Mouse (Mus musculus) heart, adult 18-20 months (tissue): Measurements from ENCODE around the gene Papola. TPM values are rescaled to one million over a fixed set of nuclear protein-coding genes. Genes with fewer than 3 reads are reported as not detected.
"Not testable (repeated sequence)": the region's sequence is repeated elsewhere in the genome, so short reads cannot be mapped to it uniquely, and the experiment has no call there.

Source experiments
- DNase-seq, 2 experiments: peaks; one replicate each; pipeline ENCODE4 v3.0.0; 2021 to 2022; ENCODE audit warnings: mixed read lengths in 1 of 2
- total RNA-seq, 2 experiments: library from RNA; stranded (reverse); gene quantifications; 2 replicates each; pipeline ENCODE4 v1.2.3; 2021

The Papola gene
- total RNA-seq, 2 experiments from 2014 or later, result 114 to 115 TPM

GRCm38 (mm10) chr12:105798001-105798400, 13.5 kb downstream of the Papola start:
- no peak for DNase-seq

DNA sequence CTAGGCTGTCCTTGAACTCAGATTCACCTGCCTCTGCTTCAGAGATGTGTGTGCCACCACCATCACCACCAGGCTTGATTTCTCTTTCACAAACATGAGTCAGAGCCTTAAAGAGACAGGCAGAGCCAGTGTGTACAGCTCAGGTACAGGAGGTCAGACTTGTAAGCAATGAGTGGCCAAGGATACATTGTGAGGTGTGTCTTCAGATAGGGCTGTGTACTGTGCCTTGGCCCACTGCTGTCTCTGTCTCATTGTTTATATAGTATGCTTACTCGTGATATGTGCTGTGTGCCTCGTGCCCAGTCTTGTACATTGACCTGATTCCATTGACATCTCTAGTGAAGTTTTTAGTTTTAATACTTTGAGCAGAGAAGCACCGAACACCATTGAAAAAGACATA, 21.3 kb downstream of the Papola start:
- DNase-seq, result no peak

GRCm38 (mm10) chr12:105806205-105806604, 21.7 kb downstream of the Papola start:
- DNase-seq, result no peak

- DNase-seq, result no peak
These were observed 22.9 kb downstream of the Papola start for GRCm38 (mm10) chr12:105807416-105807815.

GRCm38 (mm10) chr12:105808945-105809344, 24.5 kb downstream of the Papola start:
- DNase-seq, result no peak

- DNase-seq, result no peak
These were observed 26.1 kb downstream of the Papola start for GRCm38 (mm10) chr12:105810608-105811007.

DNA sequence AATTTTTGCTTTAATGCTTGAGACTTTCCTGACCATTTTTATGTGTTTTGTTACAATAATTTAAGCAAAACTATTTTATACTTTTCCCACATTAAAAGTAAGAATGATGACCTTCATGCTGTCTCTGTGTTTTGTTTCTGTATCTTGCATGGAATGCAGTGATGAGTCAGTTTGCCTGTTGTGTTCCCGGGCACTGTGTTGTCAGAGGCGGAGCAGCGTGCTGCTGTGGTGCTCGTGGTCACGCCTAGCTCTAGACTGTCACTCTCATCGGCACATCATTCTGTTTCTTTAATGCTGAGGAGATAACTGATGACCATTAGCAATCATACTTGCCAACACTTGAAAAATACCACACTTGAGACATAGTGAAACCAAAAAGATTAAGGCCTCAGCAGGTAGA, 29.5 kb downstream of the Papola start:
- no peak for DNase-seq

GRCm38 (mm10) chr12:105823472-105823871, 39.0 kb downstream of the Papola start:
- no peak for DNase-seq

DNA sequence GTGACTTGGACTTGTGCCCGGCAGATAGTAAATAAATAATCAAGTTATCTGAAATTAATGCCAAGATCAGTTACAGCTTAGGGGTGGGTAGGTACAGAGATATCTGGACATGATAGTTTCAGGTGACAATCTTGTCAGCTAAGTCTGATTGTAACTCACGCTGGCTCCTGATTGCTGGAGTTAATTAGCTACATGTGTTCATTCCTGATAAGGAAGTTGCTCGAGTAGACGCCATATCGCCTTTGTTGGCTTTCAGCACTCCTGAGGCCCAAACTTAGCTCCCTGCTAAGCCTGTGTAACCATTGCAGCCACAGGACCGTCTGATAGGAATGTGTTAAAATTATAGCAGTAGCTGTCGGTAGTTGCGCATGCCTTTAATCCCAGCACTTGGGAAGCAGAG, 40.2 kb downstream of the Papola start:
- DNase-seq, result no peak

GRCm38 (mm10) chr12:105825266-105825665, 40.8 kb downstream of the Papola start:
- DNase-seq, result no peak

GRCm38 (mm10) chr12:105832541-105832940, 48.0 kb downstream of the Papola start:
- no peak for DNase-seq

DNA sequence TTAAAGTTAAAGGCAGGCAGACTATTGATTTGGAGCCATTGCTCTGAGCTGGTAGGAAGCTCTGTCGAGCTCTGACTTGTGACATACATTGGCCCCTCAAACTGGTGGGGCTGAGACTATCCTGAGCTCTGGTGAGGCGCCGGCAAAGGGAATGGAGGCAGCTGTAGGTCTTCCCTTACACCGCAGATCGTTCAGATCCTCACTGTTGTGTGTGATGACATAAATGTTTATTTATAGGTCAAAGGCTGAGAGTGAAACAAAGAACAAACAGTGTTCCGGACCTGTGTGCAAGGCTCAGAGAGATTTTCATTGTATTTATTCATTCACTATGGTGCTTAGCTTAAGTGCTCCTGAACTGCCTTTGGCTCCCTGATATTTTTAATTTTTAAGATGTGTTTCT, 50.4 kb downstream of the Papola start:
- DNase-seq, result peak in 1 of 2 experiments; percentile 26

DNA sequence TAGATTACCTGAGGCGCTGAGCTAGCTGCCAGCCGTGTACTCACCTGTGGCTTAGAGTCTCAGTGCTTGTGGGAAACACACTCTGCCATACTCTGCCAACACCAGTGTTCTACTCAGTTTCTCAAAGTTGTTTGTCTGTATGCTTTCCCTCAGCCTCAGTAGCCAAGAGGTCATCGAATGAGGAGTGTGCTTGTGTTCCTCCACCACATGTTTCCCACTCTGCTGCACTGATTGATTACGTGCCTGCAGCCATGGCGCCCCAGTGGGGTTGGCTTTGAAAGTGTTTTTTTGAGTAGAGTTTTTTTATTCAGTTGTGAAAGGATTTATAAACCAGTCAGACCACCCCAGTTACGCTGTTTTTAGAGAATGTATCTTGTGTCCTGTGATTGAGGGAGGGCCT, 51.1 kb downstream of the Papola start:
- DNase-seq, result no peak

DNA sequence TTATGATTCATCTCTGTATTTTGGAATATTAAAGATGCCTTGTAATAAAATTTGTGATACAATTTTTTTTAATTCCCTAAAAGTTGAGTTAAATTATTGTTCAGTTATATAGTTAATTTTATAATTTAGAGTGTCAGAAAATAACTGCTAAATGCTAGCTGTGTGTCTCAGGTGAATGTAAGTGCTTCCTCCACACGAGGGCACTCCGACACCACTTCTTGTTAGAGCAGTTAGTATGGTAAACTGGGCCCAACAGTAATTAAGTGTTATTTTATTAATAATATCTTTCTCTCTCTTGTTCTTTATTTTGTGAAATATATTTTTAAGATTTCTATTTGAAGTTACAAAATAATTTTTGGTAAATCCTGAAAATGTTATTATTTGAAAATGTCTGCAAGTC, 51.7 kb downstream of the Papola start:
- DNase-seq, result peak in 1 of 2 experiments; percentile 58

DNA sequence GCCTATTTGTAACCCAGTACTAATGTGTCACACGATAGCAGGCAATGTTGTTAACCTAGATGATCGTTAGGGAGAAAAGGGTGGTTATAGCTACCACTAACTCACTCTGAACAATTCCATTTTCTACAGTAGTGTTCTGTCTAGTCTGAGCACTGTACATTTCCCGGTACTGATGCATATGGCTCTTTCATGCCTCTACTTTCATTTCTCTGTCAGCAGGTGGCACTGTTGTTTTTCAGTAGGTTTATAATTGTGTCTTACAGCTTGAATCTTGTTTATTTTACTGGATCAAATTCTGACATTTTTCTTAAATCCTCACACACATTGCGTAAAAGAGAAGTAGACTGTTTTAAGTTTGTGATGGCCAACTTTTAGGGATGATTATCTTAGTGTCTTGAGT, 54.6 kb downstream of the Papola start:
- no peak for DNase-seq

- DNase-seq, result not testable (repeated sequence)
These were observed 56.1 kb downstream of the Papola start for GRCm38 (mm10) chr12:105840545-105840944.

- peak; percentile 38 to 51 for DNase-seq
These were observed 58.9 kb downstream of the Papola start for GRCm38 (mm10) chr12:105843243-105844005.

DNA sequence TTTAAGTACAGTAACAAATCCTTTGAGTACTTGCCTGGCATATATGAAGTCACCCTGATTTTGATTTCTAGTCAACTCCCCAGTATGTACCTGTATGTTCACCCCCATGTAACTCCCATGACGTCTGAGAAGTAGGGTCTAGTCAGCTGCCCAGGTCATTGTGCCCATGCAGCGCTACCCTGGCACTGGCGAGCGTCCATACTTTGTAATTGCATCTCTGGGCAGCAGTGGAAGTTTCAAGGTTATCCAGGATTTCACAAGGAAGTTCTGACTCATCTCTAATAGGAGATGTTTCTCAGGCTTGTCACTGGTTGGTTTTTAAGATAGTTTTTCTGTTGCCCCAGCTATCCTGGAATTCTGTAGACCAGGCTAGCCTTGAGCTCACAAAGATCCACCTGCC, 59.9 kb downstream of the Papola start:
- DNase-seq, result peak; percentile 15 to 25

DNA sequence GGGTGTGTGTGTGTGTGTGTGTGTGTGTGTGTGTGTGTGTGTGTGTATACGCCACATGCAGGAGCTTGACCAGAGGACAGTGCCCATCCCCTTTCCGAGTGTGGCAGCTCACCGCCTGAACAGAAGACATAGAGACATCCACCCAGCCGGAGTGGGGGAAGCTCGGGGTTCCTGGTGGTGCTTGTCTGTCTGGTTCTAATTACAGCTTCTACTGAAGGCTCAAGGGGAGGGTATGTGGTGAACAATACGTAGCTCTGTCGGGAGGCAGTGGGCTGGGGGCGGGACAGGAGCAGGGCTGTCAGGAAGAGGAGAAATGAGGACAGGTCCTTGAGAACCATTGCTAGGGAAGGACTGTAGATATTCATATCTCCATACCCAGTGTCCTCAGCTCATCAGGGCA, 64.6 kb downstream of the Papola start:
- no peak for DNase-seq

DNA sequence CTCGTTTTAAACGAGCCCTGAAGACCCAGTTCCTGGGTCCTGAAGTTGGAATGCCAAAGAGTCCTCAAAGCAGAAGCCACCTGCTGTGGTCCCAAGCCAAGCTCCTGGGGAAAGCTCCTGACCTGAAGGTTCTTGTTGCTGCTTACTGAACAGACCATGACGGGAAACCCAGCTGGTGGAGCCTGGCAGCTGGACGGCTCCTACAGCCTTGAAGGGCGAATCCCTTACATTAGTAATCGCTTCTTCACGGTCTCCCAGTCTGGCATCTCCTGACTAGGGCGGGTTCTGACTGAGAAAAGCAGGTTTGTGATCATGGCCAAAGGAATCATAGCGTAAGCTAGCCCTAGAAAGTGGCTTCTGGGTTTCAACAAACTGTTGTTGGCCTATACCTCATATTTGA, 66.2 kb downstream of the Papola start:
- no peak for DNase-seq

GRCm38 (mm10) chr12:105852798-105853197, 68.3 kb downstream of the Papola start:
- no peak for DNase-seq

DNA sequence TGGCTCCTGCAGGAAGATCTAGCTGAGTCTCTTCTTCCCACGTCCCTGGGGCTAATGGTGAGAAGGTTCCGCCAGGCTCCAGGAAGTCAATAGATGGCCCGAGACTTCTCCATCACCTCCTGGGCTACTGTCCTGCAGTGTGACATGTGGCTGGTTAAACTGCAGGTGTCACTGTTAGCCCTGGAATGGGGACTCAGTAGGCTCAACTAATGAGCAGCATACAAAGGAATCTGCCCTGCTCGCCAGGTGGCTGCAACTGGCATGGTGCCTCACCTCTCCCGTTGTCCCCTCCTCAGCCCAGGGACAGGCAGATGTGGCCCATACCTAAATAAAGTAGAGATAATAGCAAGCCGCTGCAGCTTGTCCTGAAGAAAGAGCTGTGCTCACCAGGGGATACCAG, 70.1 kb downstream of the Papola start:
- peak; percentile 25 to 26 for DNase-seq

DNA sequence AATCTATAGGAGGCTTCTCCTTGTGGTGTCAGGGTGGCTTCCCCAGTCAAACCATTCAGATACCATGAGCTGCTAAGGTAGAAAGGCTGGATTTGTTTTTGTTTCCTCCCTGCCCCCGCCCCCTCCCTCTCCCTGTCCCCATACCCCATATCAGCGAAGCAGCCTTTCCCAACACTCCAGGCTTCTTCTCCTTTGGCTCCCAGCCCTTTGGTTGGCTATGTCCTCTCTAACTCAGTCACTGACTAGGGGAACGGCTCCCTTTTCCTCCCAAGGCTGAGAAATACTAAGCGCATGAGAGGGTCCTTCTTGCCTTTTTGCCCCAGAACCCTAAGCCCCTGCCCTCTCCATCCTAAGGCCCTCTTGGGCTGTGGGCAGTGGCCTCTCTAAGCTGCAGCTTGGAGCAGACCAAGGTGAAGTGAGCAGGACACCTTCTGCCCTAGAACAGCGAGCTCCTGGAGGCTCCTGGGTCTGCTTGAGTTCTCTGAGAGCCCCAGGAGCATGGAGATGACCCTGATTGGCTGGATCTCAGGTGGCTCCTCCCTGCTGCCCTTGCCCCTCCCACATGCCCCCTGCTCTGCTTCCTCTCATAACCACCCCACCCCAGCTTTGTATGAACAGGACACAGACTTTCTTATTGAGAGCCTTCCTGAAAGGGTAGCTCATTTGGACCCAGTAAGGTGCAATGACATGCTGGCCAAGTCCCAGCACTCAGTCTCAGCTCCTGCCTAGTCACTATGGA, 73.6 kb downstream of the Papola start:
- DNase-seq, result peak; percentile 56

DNA sequence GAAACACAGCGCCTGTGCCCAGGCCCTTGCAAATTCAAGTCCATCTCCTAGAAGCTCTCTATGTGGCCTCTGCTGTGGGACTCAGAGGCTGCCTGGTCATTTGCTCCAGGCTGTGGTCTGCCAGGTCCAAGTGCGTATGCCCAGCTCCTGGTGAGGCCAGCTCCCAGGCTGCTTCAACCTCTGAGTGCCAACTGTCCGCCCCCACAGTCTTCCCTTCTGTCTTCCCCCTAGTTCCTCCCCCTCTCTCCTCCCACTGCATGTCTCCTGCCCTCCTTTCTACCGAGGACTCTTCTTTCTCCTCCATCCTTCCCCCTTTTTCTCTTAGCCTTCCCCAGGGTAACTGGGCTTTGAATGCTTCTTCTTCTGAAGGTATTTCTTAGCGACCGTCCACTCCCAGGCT, 77.6 kb downstream of the Papola start:
- DNase-seq, result no peak
